Mouse (Mus musculus): Measurements from ENCODE around the gene Vsx1. TPM values are rescaled to one million over a fixed set of nuclear protein-coding genes. Genes with fewer than 3 reads are reported as not detected.

The Vsx1 gene
- total RNA-seq, 2 experiments from 2014 or later, result not detected

- no peak for DNase-seq
These were observed 21.9 kb downstream of the Vsx1 start for GRCm38 (mm10) chr2:150667065-150667819.

GRCm38 (mm10) chr2:150666723-150667064 lies 22.5 kb downstream of the Vsx1 start:
- DNase-seq, result no peak

GRCm38 (mm10) chr2:150665534-150666451 lies 23.4 kb downstream of the Vsx1 start:
- DNase-seq, result no peak

- no peak for DNase-seq
These were observed 24.2 kb downstream of the Vsx1 start for GRCm38 (mm10) chr2:150665006-150665405.

- no peak for DNase-seq
These were observed 24.8 kb downstream of the Vsx1 start for GRCm38 (mm10) chr2:150664152-150664920.

GRCm38 (mm10) chr2:150663255-150663654 lies 25.9 kb downstream of the Vsx1 start:
- DNase-seq, result no peak

- no peak for DNase-seq
These were observed 27.2 kb downstream of the Vsx1 start for GRCm38 (mm10) chr2:150662007-150662406.

GRCm38 (mm10) chr2:150660668-150661451 lies 28.3 kb downstream of the Vsx1 start:
- no peak for DNase-seq

GRCm38 (mm10) chr2:150660049-150660448 lies 29.1 kb downstream of the Vsx1 start:
- no peak for DNase-seq

GRCm38 (mm10) chr2:150656975-150657768 lies 32.0 kb downstream of the Vsx1 start:
- DNase-seq, result no peak

GRCm38 (mm10) chr2:150656112-150656511 lies 33.0 kb downstream of the Vsx1 start:
- no peak for DNase-seq

GRCm38 (mm10) chr2:150655290-150655689 lies 33.9 kb downstream of the Vsx1 start:
- no peak for DNase-seq

- no peak for DNase-seq
These were observed 34.3 kb downstream of the Vsx1 start for GRCm38 (mm10) chr2:150654814-150655213.

- no peak for DNase-seq
These were observed 37.8 kb downstream of the Vsx1 start for GRCm38 (mm10) chr2:150651366-150651765.

GRCm38 (mm10) chr2:150650511-150651074 lies 38.6 kb downstream of the Vsx1 start:
- no peak for DNase-seq

GRCm38 (mm10) chr2:150648300-150648895 lies 40.8 kb downstream of the Vsx1 start:
- no peak for DNase-seq

- DNase-seq, result no peak
These were observed 41.4 kb downstream of the Vsx1 start for GRCm38 (mm10) chr2:150647681-150648299.

GRCm38 (mm10) chr2:150646411-150647121 lies 42.6 kb downstream of the Vsx1 start:
- no peak for DNase-seq

GRCm38 (mm10) chr2:150645225-150645624 lies 43.9 kb downstream of the Vsx1 start:
- DNase-seq, result no peak

Measured in adrenal gland, postnatal 36 days (tissue).